Mouse (Mus musculus): Measurements from ENCODE around the gene Gm3435. TPM values are rescaled to one million over a fixed set of nuclear protein-coding genes. Genes with fewer than 3 reads are reported as not detected.

The Gm3435 gene
- polyA plus RNA-seq, 1 experiment, result 2.0 TPM

GRCm38 (mm10) chr17:15069124-15069523 is 59.1 kb downstream of the Gm3435 start:
- Histone ChIP-seq H3K4me3 (ENCODE audit: control insufficient read depth, insufficient read depth, low read length) (no peak overlapping the region), H3K27ac (ENCODE audit: control insufficient read depth, insufficient read depth, low read length) (no peak overlapping the region), H3K4me1 (replicated peaks; ENCODE audit: control insufficient read depth, insufficient read depth, low read length) (no peaks in the 10 kb centered on the region), H3K27me3 (ENCODE audit: control insufficient read depth, insufficient read depth, low read length) (no peaks in the 10 kb centered on the region), H3K36me3 (ENCODE audit: control insufficient read depth, insufficient read depth, low read length) (no peaks in the 10 kb centered on the region)
- TF ChIP-seq POLR2A (IDR thresholded peaks at IDR 0.05; ENCODE audit: control insufficient read depth, extremely low read depth, insufficient read depth, low read length, poor library complexity), result no peak
- no peak for TF ChIP-seq CTCF (IDR thresholded peaks at IDR 0.05; ENCODE audit: borderline replicate concordance, control insufficient read depth, extremely low read depth, insufficient read depth, low read length, poor library complexity)
- WGBS, result 89% methylated on average over 2 of the region's 2 CpGs
- no peak for DNase-seq

Other genes starting within 250 kb of the Gm3435 start
- 3.1 and 5.1 TPM in 2 replicates for gene Wdr27, start 67.0 kb upstream of the Gm3435 start, polyA plus RNA-seq (2012; rRNA removed)
- gene 1600012H06Rik, start 67.0 kb upstream of the Gm3435 start, polyA plus RNA-seq (2012; rRNA removed), result 20.6 and 25.8 TPM in 2 replicates
- gene Phf10, start 48.9 kb upstream of the Gm3435 start, polyA plus RNA-seq (2012; rRNA removed), result 27.5 and 35.3 TPM in 2 replicates
- 16.1 and 19.8 TPM in 2 replicates for gene 9030025P20Rik, start 31.7 kb upstream of the Gm3435 start, polyA plus RNA-seq (2012; rRNA removed)
- not detected in 2 replicates for gene Gm3417, start 31.4 kb upstream of the Gm3435 start, polyA plus RNA-seq (2012; rRNA removed)
- 62.0 and 69.0 TPM in 2 replicates for gene Ermard, start 31.0 kb downstream of the Gm3435 start, polyA plus RNA-seq (2012; rRNA removed)
- not detected in 2 replicates for gene Tcte3, start 31.3 kb downstream of the Gm3435 start, polyA plus RNA-seq (2012; rRNA removed)
- 0.92 and 0.99 TPM in 2 replicates for gene Gm3448, start 31.4 kb downstream of the Gm3435 start, polyA plus RNA-seq (2012; rRNA removed)

Data from thymus, adult 2 months (tissue).